Mouse (Mus musculus): ENCODE data around the gene Ntmt1.

DNA sequence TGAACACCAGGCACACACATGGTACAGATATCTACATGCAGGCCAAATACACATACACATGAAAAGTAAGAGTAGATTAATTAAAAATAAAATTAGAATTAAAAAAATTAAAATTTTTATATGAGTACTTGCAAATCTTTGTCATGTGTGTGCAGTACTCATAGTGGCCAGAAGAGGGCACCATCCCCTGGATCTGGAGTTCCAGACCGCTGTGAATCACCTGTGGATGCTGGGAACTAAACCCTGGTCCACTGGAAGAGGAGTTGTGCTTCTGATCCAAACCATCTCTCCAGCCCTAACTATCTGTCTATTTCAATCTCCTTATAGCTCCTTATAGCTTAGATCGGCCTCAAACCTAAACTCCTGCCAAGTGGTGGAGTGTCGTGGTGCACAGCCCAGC is 13.4 kb downstream of the Ntmt1 start:
- no peak for TF ChIP-seq CTCF (IDR thresholded peaks at IDR 0.05; ENCODE audit: low read depth)
- TF ChIP-seq EP300 (IDR thresholded peaks at IDR 0.05; ENCODE audit: low read depth): no peak

All from heart, postnatal 0 days (tissue).